Mouse (Mus musculus) MEL (cell line): ENCODE data around the gene Rgs21. TPM values are rescaled to one million over a fixed set of nuclear protein-coding genes. Genes with fewer than 3 reads are reported as not detected.

Experiments used
- DNase-seq: peaks from one replicate; pipeline ENCODE4 v3.0.0; 2011; ENCODE audit warnings: low read depth, low spot score
- H3K27ac ChIP-seq: 2 replicates; pipeline ENCODE4 v1.5.1; 2012; ENCODE audit warnings: low read depth, mild to moderate bottlenecking, control low read depth, low read length, moderate library complexity; ENCODE audit not compliant: control insufficient read depth
- H3K27me3 ChIP-seq, 2 experiments: fragments of 150-350 bp in 1 of 2; sonication (generic) in 1 of 2; 2 replicates each; pipeline ENCODE4 v1.6.1; 2012; ENCODE audit warnings: low read length in 2 of 2, mild to moderate bottlenecking in 2 of 2, improper control_type of control experiment in 1 of 2, moderate library complexity in 1 of 2; ENCODE audit not compliant: insufficient read depth in 2 of 2, control insufficient read depth in 1 of 2
- H3K36me3 ChIP-seq, 2 experiments: 2 replicates each; pipeline ENCODE4 v1.6.1; 2012 to 2014; ENCODE audit warnings: low read length in 2 of 2, improper control_type of control experiment in 1 of 2, inconsistent platforms in 1 of 2, mild to moderate bottlenecking in 1 of 2; ENCODE audit not compliant: insufficient read depth in 2 of 2, control insufficient read depth in 1 of 2
- H3K4me1 ChIP-seq, 2 experiments: fragments of 150-350 bp in 1 of 2; sonication (generic) in 1 of 2; 2 replicates each; pipeline ENCODE4 v1.6.1; 2012; ENCODE audit warnings: low read length in 2 of 2, improper control_type of control experiment in 1 of 2, mild to moderate bottlenecking in 1 of 2; ENCODE audit not compliant: insufficient read depth in 2 of 2, control insufficient read depth in 1 of 2
- H3K4me3 ChIP-seq, 2 experiments: fragments of 150-350 bp in 1 of 2; sonication (generic) in 1 of 2; 2 replicates each; pipeline ENCODE4 v1.5.1; 2012; ENCODE audit warnings: low read depth in 2 of 2, low read length in 2 of 2, mild to moderate bottlenecking in 2 of 2, moderate library complexity in 2 of 2, control low read depth in 1 of 2, improper control_type of control experiment in 1 of 2; ENCODE audit not compliant: control insufficient read depth in 1 of 2, insufficient read depth in 1 of 2
- H3K79me2 ChIP-seq: 2 replicates; pipeline ENCODE4 v1.6.1; 2012; ENCODE audit warnings: mild to moderate bottlenecking, low read length, moderate library complexity; ENCODE audit not compliant: control insufficient read depth, poor library complexity, insufficient read depth
- H3K9ac ChIP-seq: 2 replicates; pipeline ENCODE4 v1.6.1; 2012; ENCODE audit warnings: low read depth, mild to moderate bottlenecking, control low read depth, low read length, moderate library complexity; ENCODE audit not compliant: control insufficient read depth, poor library complexity, severe bottlenecking
- H3K9me3 ChIP-seq: fragments of 150-350 bp; sonication (generic); replicated peaks from 2 replicates; pipeline ENCODE4 v1.6.1; 2012; ENCODE audit warnings: mild to moderate bottlenecking, low read length, improper control_type of control experiment, moderate library complexity; ENCODE audit not compliant: insufficient read depth
- CHD1 ChIP-seq: IDR thresholded peaks from 2 replicates; pipeline ENCODE4 v1.6.1; 2012; ENCODE audit warnings: low read depth, mild to moderate bottlenecking, inconsistent platforms, low read length, improper control_type of control experiment
- CHD2 ChIP-seq: IDR thresholded peaks from 2 replicates; pipeline ENCODE4 v1.6.1; 2011; ENCODE audit warnings: low read length, improper control_type of control experiment
- CTCF ChIP-seq, 3 experiments: IDR thresholded peaks in 2 of 3; conservative IDR thresholded peaks in 1 of 3; 2 replicates each; pipeline ENCODE4 v1.5.1; 2011 to 2012; ENCODE audit warnings: low read length in 3 of 3, low read depth in 2 of 3, mild to moderate bottlenecking in 2 of 3, improper control_type of control experiment in 1 of 3, inconsistent platforms in 1 of 3, mixed read lengths in 1 of 3, moderate library complexity in 1 of 3; ENCODE audit not compliant: control insufficient read depth in 1 of 3, insufficient read depth in 1 of 3, poor library complexity in 1 of 3, severe bottlenecking in 1 of 3
- E2F4 ChIP-seq: IDR thresholded peaks from 2 replicates; pipeline ENCODE4 v1.6.1; 2011; ENCODE audit warnings: low read depth, low read length, improper control_type of control experiment, borderline replicate concordance
- ELF1 ChIP-seq: IDR thresholded peaks from 2 replicates; pipeline ENCODE4 v1.6.1; 2014; ENCODE audit warnings: low read depth, mild to moderate bottlenecking, inconsistent platforms, low read length, improper control_type of control experiment, moderate library complexity
- EP300 ChIP-seq, 2 experiments: IDR thresholded peaks; 2 replicates each; pipeline ENCODE4 v1.6.1; 2011; ENCODE audit warnings: improper control_type of control experiment in 2 of 2, low read length in 2 of 2, low read depth in 1 of 2, mild to moderate bottlenecking in 1 of 2
- ETS1 ChIP-seq: IDR thresholded peaks from 2 replicates; pipeline ENCODE4 v1.6.1; 2012; ENCODE audit warnings: low read depth, mild to moderate bottlenecking, inconsistent platforms, low read length, improper control_type of control experiment, moderate library complexity
- GABPA ChIP-seq: IDR thresholded peaks from 2 replicates; pipeline ENCODE4 v1.6.1; 2012; ENCODE audit warnings: low read depth, mild to moderate bottlenecking, inconsistent platforms, low read length, improper control_type of control experiment, moderate library complexity
- MAX ChIP-seq: IDR thresholded peaks from 2 replicates; pipeline ENCODE4 v1.6.1; 2011; ENCODE audit warnings: low read length, improper control_type of control experiment
- MAZ ChIP-seq: IDR thresholded peaks from 2 replicates; pipeline ENCODE4 v1.6.1; 2012; ENCODE audit warnings: low read depth, mild to moderate bottlenecking, inconsistent platforms, low read length, improper control_type of control experiment
- MXI1 ChIP-seq: IDR thresholded peaks from 2 replicates; pipeline ENCODE4 v1.6.1; 2011; ENCODE audit warnings: mild to moderate bottlenecking, low read depth, low read length, improper control_type of control experiment
- MYB ChIP-seq: IDR thresholded peaks from 2 replicates; pipeline ENCODE4 v1.6.1; 2011; ENCODE audit warnings: mild to moderate bottlenecking, low read depth, low read length, improper control_type of control experiment
- MYC ChIP-seq: IDR thresholded peaks from 2 replicates; pipeline ENCODE4 v1.6.1; 2011; ENCODE audit warnings: low read depth, mild to moderate bottlenecking, low read length, improper control_type of control experiment, moderate library complexity
- NELFE ChIP-seq: IDR thresholded peaks from 2 replicates; pipeline ENCODE4 v1.6.1; 2011; ENCODE audit warnings: low read depth, low read length, improper control_type of control experiment
- NRF1 ChIP-seq: IDR thresholded peaks from 2 replicates; pipeline ENCODE4 v1.6.1; 2014; ENCODE audit warnings: low read depth, mild to moderate bottlenecking, inconsistent platforms, low read length, improper control_type of control experiment, moderate library complexity; ENCODE audit not compliant: poor library complexity, insufficient read depth, severe bottlenecking
- POLR2A ChIP-seq, 2 experiments: IDR thresholded peaks; 2 replicates each; pipeline ENCODE4 v1.6.1; 2011 to 2012; ENCODE audit warnings: low read length in 2 of 2, mild to moderate bottlenecking in 2 of 2, control low read depth in 1 of 2, improper control_type of control experiment in 1 of 2, low read depth in 1 of 2, moderate library complexity in 1 of 2; ENCODE audit not compliant: control insufficient read depth in 1 of 2, insufficient read depth in 1 of 2, poor library complexity in 1 of 2
- POLR2AphosphoS2 ChIP-seq: IDR thresholded peaks from 2 replicates; pipeline ENCODE4 v1.6.1; 2011; ENCODE audit warnings: low read length, improper control_type of control experiment
- SIN3A ChIP-seq: IDR thresholded peaks from 2 replicates; pipeline ENCODE4 v1.6.1; 2012; ENCODE audit warnings: low read length, improper control_type of control experiment, inconsistent platforms
- SMC3 ChIP-seq: IDR thresholded peaks from 2 replicates; pipeline ENCODE4 v1.6.1; 2011; ENCODE audit warnings: low read depth, low read length, improper control_type of control experiment
- TAL1 ChIP-seq: IDR thresholded peaks from 2 replicates; pipeline ENCODE4 v1.6.1; 2012; ENCODE audit warnings: mild to moderate bottlenecking, inconsistent platforms, low read length, moderate library complexity, mixed read lengths
- TCF12 ChIP-seq: IDR thresholded peaks from 2 replicates; pipeline ENCODE4 v1.6.1; 2014; ENCODE audit warnings: low read depth, mild to moderate bottlenecking, inconsistent platforms, low read length, improper control_type of control experiment, moderate library complexity
- UBTF ChIP-seq: IDR thresholded peaks from 2 replicates; pipeline ENCODE4 v1.6.1; 2012; ENCODE audit warnings: low read depth, mild to moderate bottlenecking, inconsistent platforms, low read length, improper control_type of control experiment, moderate library complexity, borderline replicate concordance; ENCODE audit not compliant: insufficient read depth
- USF1 ChIP-seq: IDR thresholded peaks from 2 replicates; pipeline ENCODE4 v1.6.1; 2014; ENCODE audit warnings: low read depth, mild to moderate bottlenecking, inconsistent platforms, low read length, improper control_type of control experiment, moderate library complexity
- ZC3H11A ChIP-seq: IDR thresholded peaks from 2 replicates; pipeline ENCODE4 v1.6.1; 2012; ENCODE audit warnings: low read depth, mild to moderate bottlenecking, inconsistent platforms, low read length, improper control_type of control experiment
- ZMIZ1 ChIP-seq: IDR thresholded peaks from 2 replicates; pipeline ENCODE4 v1.6.1; 2012; ENCODE audit warnings: low read depth, mild to moderate bottlenecking, inconsistent platforms, low read length, improper control_type of control experiment, moderate library complexity
- ZNF384 ChIP-seq: IDR thresholded peaks from 2 replicates; pipeline ENCODE4 v1.6.1; 2012; ENCODE audit warnings: low read depth, mild to moderate bottlenecking, inconsistent platforms, low read length, improper control_type of control experiment
- polyA plus RNA-seq, 2 experiments: library from polyadenylated mRNA; stranded (reverse) in 1 of 2; unstranded in 1 of 2; fragments of >175 nt in 1 of 2; fragments of >200 nt in 1 of 2; gene quantifications; 2 replicates each; pipeline versions ENCODE4 v1.2.1 to v1.2.4; 2012; ENCODE audit warnings: low replicate concordance in 2 of 2, low read depth in 1 of 2; ENCODE audit not compliant: insufficient read length in 2 of 2, insufficient read depth in 1 of 2, missing spikeins in 1 of 2
- total RNA-seq: library from RNA; depleted of rRNA; stranded (reverse); fragments of 300-350 nt; gene quantifications from 2 replicates; pipeline ENCODE4 v1.2.3, GENCODE M21; 2012; rRNA removed

Rgs21 gene
- total RNA-seq (not detected in 2 replicates), polyA plus RNA-seq (not detected)

GRCm38 (mm10) chr1:144567567-144567966 is at the start of gene Rgs21:
Gene Rgs21, minus strand, starts transcription at chr1:144567667.
- no peak for DNase-seq
- Histone ChIP-seq H3K9me3 (no peaks in the 10 kb centered on the region), H3K27me3 (no peaks in the 10 kb centered on the region), H3K4me3 (no peak within 1 kb of the TSS), H3K79me2 (no peaks in the 10 kb centered on the region), H3K9ac (no peak within 1 kb of the TSS), H3K27ac (no peak within 1 kb of the TSS), H3K4me1 (peaks cover 0 to 4% of the 10 kb centered on the region in 2 experiments; a peak in 3 of 4 replicates), H3K36me3 (peaks cover 0 to 3% of the 10 kb centered on the region in 2 experiments; a peak in 2 of 4 replicates)
- no peak for TF ChIP-seq TAL1
- no peak for TF ChIP-seq MYC
- TF ChIP-seq SIN3A = no peak
- TF ChIP-seq ZC3H11A = no peak
- no peak for TF ChIP-seq TCF12
- TF ChIP-seq EP300 (IDR thresholded peaks at IDR 0.05; ENCODE audit: low read depth in 1 of 2, low read length in 2 of 2) = no peak
- TF ChIP-seq SMC3 = no peak
- no peak for TF ChIP-seq CHD1
- no peak for TF ChIP-seq NELFE
- TF ChIP-seq GABPA = no peak
- TF ChIP-seq ZNF384 = no peak
- no peak for TF ChIP-seq NRF1
- no peak for TF ChIP-seq ELF1
- TF ChIP-seq MAX = no peak
- no peak for TF ChIP-seq POLR2A (IDR thresholded peaks at IDR 0.05; ENCODE audit: control insufficient read depth in 1 of 2, insufficient read depth in 1 of 2, low read depth in 1 of 2, low read length in 2 of 2, poor library complexity in 1 of 2)
- no peak for TF ChIP-seq MYB

DNA sequence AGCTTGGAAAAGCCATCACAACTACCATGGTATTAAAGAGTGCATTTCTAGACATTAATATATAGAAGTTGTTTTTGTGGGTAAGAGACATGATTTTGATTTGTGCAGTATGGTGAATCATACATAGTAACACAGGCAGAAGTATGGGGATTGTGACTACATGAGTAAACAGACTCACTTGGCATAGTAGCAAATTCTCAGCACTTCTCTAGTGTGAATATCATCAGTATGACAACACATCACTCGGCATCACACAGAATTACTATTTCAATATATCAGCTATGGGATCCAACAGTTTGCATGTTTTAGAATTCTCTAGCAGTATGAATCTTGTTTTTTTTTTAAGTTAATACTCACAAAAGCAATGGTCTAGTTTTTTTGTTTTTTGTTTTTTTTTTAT is 36.6 kb upstream of the Rgs21 start:
- TF ChIP-seq ZC3H11A (no peak), POLR2AphosphoS2 (no peak), MYB (no peak), MXI1 (no peak), CHD1 (no peak), UBTF (no peak), CHD2 (no peak), ZMIZ1 (no peak), SIN3A (no peak), E2F4 (no peak), CTCF (IDR thresholded peaks at IDR 0.05 in 2 of 3, conservative IDR thresholded peaks at IDR 0.05 in 1 of 3; ENCODE audit: control insufficient read depth in 1 of 3, insufficient read depth in 1 of 3, low read depth in 2 of 3, low read length in 3 of 3, poor library complexity in 1 of 3, severe bottlenecking in 1 of 3) (no peak), ELF1 (no peak), USF1 (no peak), ETS1 (no peak), MYC (no peak), MAZ (no peak)
- Histone ChIP-seq H3K9me3 (no peaks in the 10 kb centered on the region), H3K36me3 (no peaks in the 10 kb centered on the region), H3K4me3 (no peak overlapping the region), H3K4me1 (no peaks in the 10 kb centered on the region), H3K79me2 (no peaks in the 10 kb centered on the region), H3K9ac (no peak overlapping the region), H3K27me3 (no peaks in the 10 kb centered on the region), H3K27ac (no peak overlapping the region)
- no peak for DNase-seq
